Mouse (Mus musculus) adrenal gland, postnatal 0 days (tissue): ENCODE data around the gene Nutf2. TPM values are rescaled to one million over a fixed set of nuclear protein-coding genes. Genes with fewer than 3 reads are reported as not detected.

ENCODE experiments used
- polyA plus RNA-seq: library from polyadenylated mRNA; unstranded; fragments of >200 nt; fragmentation: Nextera tagmentation; extraction: Ambion mirVana; gene quantifications from 2 replicates; pipeline ENCODE4 v1.2.1, GENCODE M21; 2015

Gene Nutf2
- 101 and 117 TPM in 2 replicates for polyA plus RNA-seq

GRCm38 (mm10) chr8:105860143-105860981 lies at the start of gene Nutf2:
Gene Nutf2, plus strand, starts transcription at chr8:105860580.

GRCm38 (mm10) chr8:105826861-105827848 lies 33.2 kb upstream of the Nutf2 start, which contains the start of the genes Ranbp10 and Tsnaxip1:
Gene Ranbp10, minus strand, starts transcription at chr8:105827350.
Gene Tsnaxip1, plus strand, starts transcription at chr8:105827731.

GRCm38 (mm10) chr8:105853178-105853577 lies 7.2 kb upstream of the Nutf2 start, which contains the start of gene Cenpt:
Gene Cenpt, minus strand, starts transcription at chr8:105853278.

GRCm38 (mm10) chr8:105854715-105855216 lies 5.6 kb upstream of the Nutf2 start, which contains the start of gene Thap11:
Gene Thap11, plus strand, starts transcription at chr8:105855132.

GRCm38 (mm10) chr8:105880754-105881520 lies 20.6 kb downstream of the Nutf2 start, which contains the start of gene Edc4:
Gene Edc4, plus strand, starts transcription at chr8:105880881.

GRCm38 (mm10) chr8:105893339-105893738 lies 33.0 kb downstream of the Nutf2 start, which contains the start of gene Nrn1l:
Gene Nrn1l, plus strand, starts transcription at chr8:105893567.

GRCm38 (mm10) chr8:105900180-105900940 lies 40.0 kb downstream of the Nutf2 start, which contains the start of gene Pskh1:
Gene Pskh1, plus strand, starts transcription at chr8:105900441.

Other genes with a start within 250 kb of the Nutf2 start
- 43.0 and 59.4 TPM in 2 replicates for gene Ctcf, start 224.0 kb upstream of the Nutf2 start, polyA plus RNA-seq
- 2.8 and 3.9 TPM in 2 replicates for gene Agrp, start 223.2 kb upstream of the Nutf2 start, polyA plus RNA-seq
- 2.6 and 5.1 TPM in 2 replicates for gene Carmil2, start 174.3 kb upstream of the Nutf2 start, polyA plus RNA-seq
- 29.3 and 36.4 TPM in 2 replicates for gene Acd, start 159.5 kb upstream of the Nutf2 start, polyA plus RNA-seq
- gene Pard6a, start 159.4 kb upstream of the Nutf2 start, polyA plus RNA-seq, result 18.6 and 19.0 TPM in 2 replicates
- 0.12 TPM in 1 of 2 replicates, not detected in the other for gene 4933405L10Rik, start 152.9 kb upstream of the Nutf2 start, polyA plus RNA-seq
- 7.5 and 8.4 TPM in 2 replicates for gene Enkd1, start 152.4 kb upstream of the Nutf2 start, polyA plus RNA-seq
- 8.5 and 9.6 TPM in 2 replicates for gene Gfod2, start 101.9 kb upstream of the Nutf2 start, polyA plus RNA-seq
- 6.8 and 10.9 TPM in 2 replicates for gene Ranbp10, start 33.2 kb upstream of the Nutf2 start, polyA plus RNA-seq
- not detected in 2 replicates for gene Tsnaxip1, start 32.8 kb upstream of the Nutf2 start, polyA plus RNA-seq
- gene Cenpt, start 7.3 kb upstream of the Nutf2 start, polyA plus RNA-seq, result 16.6 and 19.3 TPM in 2 replicates
- gene Thap11, start 5.4 kb upstream of the Nutf2 start, polyA plus RNA-seq, result 51.8 and 59.6 TPM in 2 replicates
- gene Edc4, start 20.3 kb downstream of the Nutf2 start, polyA plus RNA-seq, result 15.2 and 20.9 TPM in 2 replicates
- 0.32 and 1.0 TPM in 2 replicates for gene Nrn1l, start 33.0 kb downstream of the Nutf2 start, polyA plus RNA-seq
- 20.7 and 26.6 TPM in 2 replicates for gene Pskh1, start 39.9 kb downstream of the Nutf2 start, polyA plus RNA-seq
- gene Ctrl, start 73.3 kb downstream of the Nutf2 start, polyA plus RNA-seq, result 0.88 and 1.1 TPM in 2 replicates
- 96.9 and 99.9 TPM in 2 replicates for gene Psmb10, start 77.9 kb downstream of the Nutf2 start, polyA plus RNA-seq
- 6.5 and 7.3 TPM in 2 replicates for gene Lcat, start 82.8 kb downstream of the Nutf2 start, polyA plus RNA-seq
- 15.6 and 22.9 TPM in 2 replicates for gene Slc12a4, start 105.5 kb downstream of the Nutf2 start, polyA plus RNA-seq
- 0.11 TPM in 1 of 2 replicates, not detected in the other for gene Dpep3, start 118.8 kb downstream of the Nutf2 start, polyA plus RNA-seq
- 8.6 and 12.1 TPM in 2 replicates for gene Dus2, start 130.8 kb downstream of the Nutf2 start, polyA plus RNA-seq
- gene Dpep2nb, start 145.4 kb downstream of the Nutf2 start, polyA plus RNA-seq, result 0.16 TPM in 1 of 2 replicates, not detected in the other
- 12.6 and 16.5 TPM in 2 replicates for gene Ddx28, start 151.3 kb downstream of the Nutf2 start, polyA plus RNA-seq
- gene Nfatc3, start 198.3 kb downstream of the Nutf2 start, polyA plus RNA-seq, result 2.5 and 4.6 TPM in 2 replicates